Comparison of ENCODE assay signal across 16 mouse cellular contexts in genomic region chr13:92987691-92988090, GRCm38 (mm10).
DNase-seq lines count a peak whose midpoint lies in the region; ATAC-seq and TF ChIP-seq lines count a peak whose summit lies in the region.
"Had no signal": no experiment of that assay in that cellular context is flagged by ENCODE, and none has a peak within 500 bp of the region (broad histone marks: within the 10 kb centered on the region; RNA-seq: fewer than 3 reads in every experiment).

No protein-coding gene starts in this region.

- H3K9me3 ChIP-seq in neural tube, embryonic 12.5 days: no peaks in the 10 kb centered on the region
- H3K9me3 ChIP-seq: hindbrain, embryonic 13.5 days; midbrain, embryonic 12.5 days; stomach, embryonic 15.5 days had no signal

- no peak for TF ChIP-seq POLR2A in embryonic fibroblast, embryonic 13.5 days (IDR thresholded peaks at IDR 0.05; ENCODE audit: low read depth, low read length)

- no peak overlapping the region for H3K27ac ChIP-seq in neural tube, embryonic 12.5 days
- peak overlapping the region; percentile 50; the same call in 1 of the 2 replicates for H3K27ac ChIP-seq in embryonic fibroblast, embryonic 13.5 days (ENCODE audit: insufficient read depth, low read length)
- H3K27ac ChIP-seq: hindbrain, embryonic 13.5 days; macrophage; midbrain, embryonic 12.5 days; stomach, embryonic 15.5 days had no signal

- DNase-seq in frontal cortex, postnatal 25 days (ENCODE audit: low spot score in 2 of 2): no peak
- DNase-seq in neural tube, embryonic 10.5 days (ENCODE audit: extremely low spot score, low spot score): no peak
- peak; percentile 55 for DNase-seq in adrenal gland, adult 8-10 months
- no peak for DNase-seq in spleen, adult 18-20 months
- DNase-seq: embryo, embryonic 11 days; kidney, adult 11 months; kidney, postnatal 10 days; lung, embryonic 14.5 days had no signal

- no peak overlapping the region for H3K4me3 ChIP-seq in neural tube, embryonic 12.5 days
- H3K4me3 ChIP-seq in embryonic fibroblast, embryonic 13.5 days (ENCODE audit: insufficient read depth, low read length): no peak overlapping the region
- H3K4me3 ChIP-seq: midbrain, embryonic 12.5 days; myocyte had no signal

- no peaks in the 10 kb centered on the region for H3K4me1 ChIP-seq in neural tube, embryonic 12.5 days
- H3K4me1 ChIP-seq in embryonic fibroblast, embryonic 13.5 days (ENCODE audit: control insufficient read depth, insufficient read depth, low read length): 0 out of 2 replicates have a peak, but pooled peaks cover 4% of the 10 kb centered on the region
- H3K4me1 ChIP-seq: hindbrain, embryonic 13.5 days; midbrain, embryonic 12.5 days; stomach, embryonic 15.5 days had no signal

- peak; percentile 39 for ATAC-seq in frontal cortex, adult (ENCODE audit: low TSS enrichment)
- ATAC-seq in neural tube, embryonic 12.5 days (ENCODE audit: low FRiP score, low read depth): 0 out of 2 replicates have a peak, but pooled peaks have one; percentile 33

- WGBS in neural tube, embryonic 12.5 days: 85% methylated on average over 6 of the region's 6 CpGs

- H3K4me2 ChIP-seq in neural tube, embryonic 12.5 days (replicated peaks): no peak overlapping the region

- no peak for TF ChIP-seq CTCF in embryonic fibroblast, embryonic 13.5 days (IDR thresholded peaks at IDR 0.05; ENCODE audit: borderline replicate concordance, insufficient read depth, low read length)

- H3K9ac ChIP-seq in neural tube, embryonic 12.5 days: no peak overlapping the region
- H3K9ac ChIP-seq: hindbrain, embryonic 13.5 days; midbrain, embryonic 12.5 days; stomach, embryonic 15.5 days had no signal

- H3K27me3 ChIP-seq in neural tube, embryonic 12.5 days (replicated peaks): no peaks in the 10 kb centered on the region
- H3K27me3 ChIP-seq: hindbrain, embryonic 13.5 days; midbrain, embryonic 12.5 days; stomach, embryonic 15.5 days had no signal

- H3K36me3 ChIP-seq in neural tube, embryonic 12.5 days: no peaks in the 10 kb centered on the region
- H3K36me3 ChIP-seq: hindbrain, embryonic 13.5 days; midbrain, embryonic 12.5 days; stomach, embryonic 15.5 days had no signal
